Comparison of ENCODE assay signal across 8 mouse cellular contexts in the genomic region with DNA sequence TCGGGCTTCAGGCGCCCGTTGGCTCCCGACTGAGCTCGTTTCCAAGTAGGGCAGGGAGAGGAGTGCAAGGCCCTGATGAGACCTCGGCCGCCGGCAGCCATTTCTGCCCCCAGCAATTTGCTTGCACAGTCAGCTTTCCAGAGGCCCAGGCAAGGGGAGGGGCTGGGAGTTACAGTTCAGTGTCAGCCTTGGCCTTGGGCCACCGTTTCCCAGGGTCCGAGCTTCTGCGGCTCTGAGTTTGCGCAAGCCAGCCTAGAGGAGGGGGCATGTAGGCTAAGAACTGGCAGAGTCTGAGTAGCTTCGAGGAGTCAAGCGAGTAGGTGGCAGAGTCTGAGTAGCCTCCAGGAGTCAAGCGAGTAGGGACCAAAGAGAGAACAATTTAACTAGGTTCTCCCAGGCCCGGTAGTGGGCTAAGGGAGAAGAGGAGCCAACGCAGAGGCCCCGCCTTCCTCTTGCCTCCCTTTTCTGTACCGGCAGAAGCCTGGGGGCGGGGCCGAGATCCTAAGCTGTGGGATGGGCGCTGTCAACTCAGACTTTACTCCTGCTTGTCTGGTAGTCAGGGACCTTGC. TPM values are rescaled to one million over a fixed set of nuclear protein-coding genes. Genes with fewer than 3 reads are reported as not detected.
A peak's percentile ranks its signal among the peaks of the same experiment; 100 is the strongest.
DNase-seq lines count a peak whose midpoint lies in the region; ATAC-seq lines count a peak whose summit lies in the region.

Pyroxd2 (minus strand) TSS at position 413 of the 569 bp plus-strand sequence.

- H3K4me3 ChIP-seq in embryonic facial prominence, embryonic 13.5 days, result peak within 1 kb of the TSS; percentile 42
- H3K4me3 ChIP-seq in midbrain, embryonic 10.5 days, result peak within 1 kb of the TSS; percentile 54

- no peaks in the 10 kb centered on the region for H3K27me3 ChIP-seq in embryonic facial prominence, embryonic 13.5 days
- H3K27me3 ChIP-seq in midbrain, embryonic 10.5 days (ENCODE audit: low read depth, poor library complexity, severe bottlenecking), result peaks cover 20% of the 10 kb centered on the region

- 1% methylated on average over 22 of the region's 22 CpGs for WGBS in embryonic facial prominence, embryonic 13.5 days
- WGBS in midbrain, embryonic 10.5 days, result 8% methylated on average over 22 of the region's 22 CpGs

- H3K36me3 ChIP-seq in embryonic facial prominence, embryonic 13.5 days, result no peaks in the 10 kb centered on the region
- H3K36me3 ChIP-seq in midbrain, embryonic 10.5 days, result no peaks in the 10 kb centered on the region

- DNase-seq in brain, adult 2 months (ENCODE audit: low read depth, low spot score), result peak; percentile 54
- DNase-seq in heart, adult 11 months, result peak; percentile 99
- peak; percentile 90 for DNase-seq in kidney, adult 18-20 months
- DNase-seq in left cerebral cortex, postnatal 4 days, result peak; percentile 93
- DNase-seq in midbrain, embryonic 10.5 days (ENCODE audit: low spot score), result peak; percentile 76
- DNase-seq in skeletal muscle tissue, adult 2 months (ENCODE audit: low read depth, low spot score), result peak; percentile 65
- DNase-seq in T-cell, adult 2 months (ENCODE audit: low spot score), result no peak

- H3K9me3 ChIP-seq in embryonic facial prominence, embryonic 13.5 days, result no peaks in the 10 kb centered on the region
- no peaks in the 10 kb centered on the region for H3K9me3 ChIP-seq in midbrain, embryonic 10.5 days (replicated peaks)

- intact Hi-C loops in left cerebral cortex, postnatal 4 days (cut with DNase I), result no loop called here

- H3K27ac ChIP-seq in embryonic facial prominence, embryonic 13.5 days, result peak within 1 kb of the TSS; percentile 78
- H3K27ac ChIP-seq in midbrain, embryonic 10.5 days (replicated peaks), result peak within 1 kb of the TSS; percentile 84

- peaks cover 49% of the 10 kb centered on the region for H3K4me1 ChIP-seq in embryonic facial prominence, embryonic 13.5 days
- peaks cover 63% of the 10 kb centered on the region for H3K4me1 ChIP-seq in midbrain, embryonic 10.5 days

- peak; percentile 73 for ATAC-seq in embryonic facial prominence, embryonic 13.5 days (ENCODE audit: insufficient number of reproducible peaks, insufficient read depth, low FRiP score, low TSS enrichment, low read depth)

- H3K4me2 ChIP-seq in embryonic facial prominence, embryonic 13.5 days, result peak within 1 kb of the TSS; percentile 66

- H3K9ac ChIP-seq in embryonic facial prominence, embryonic 13.5 days, result peak within 1 kb of the TSS; percentile 74

RNA-seq across cellular contexts. Expression of gene Pyroxd2, which starts in this region (rescaled TPM):
- polyA plus RNA-seq in embryonic facial prominence, embryonic 13.5 days (2015; fragmentation: Nextera tagmentation; extraction: Ambion mirVana), result 1.8 and 2.0 TPM in 2 replicates
- 1 to 10 TPM; 1.8 to 2.1 TPM for total RNA-seq in left cerebral cortex, postnatal 4 days (2021)
- 0.46 and 0.83 TPM in 2 replicates for polyA plus RNA-seq in midbrain, embryonic 10.5 days (2016; fragmentation: Nextera tagmentation; extraction: Ambion mirVana)

Comparison
In these comparisons a context has a peak if more than half of its experiments do, and no peak if none do; other contexts are left out.
1. Peak in DNase-seq, H3K4me3 ChIP-seq and H3K27ac ChIP-seq in midbrain, embryonic 10.5 days; RNA of the gene not detected or under 1 TPM.